Mouse (Mus musculus) heart, embryonic 10.5 days (tissue): ENCODE results near the gene Gad1. TPM values are rescaled to one million over a fixed set of nuclear protein-coding genes. Genes with fewer than 3 reads are reported as not detected.
A peak's percentile ranks its signal among the peaks of the same experiment; 100 is the strongest.

Source experiments
- DNase-seq: peaks from one replicate; pipeline ENCODE4 v3.0.0-alpha.2; 2017; ENCODE audit warnings: low spot score
- H3K27ac ChIP-seq: fragments of 300-500 bp; sonication (generic); 2 replicates; pipeline ENCODE4 v1.5.1; 2016; ENCODE audit warnings: mild to moderate bottlenecking
- H3K27me3 ChIP-seq: fragments of 300-500 bp; sonication (generic); 2 replicates; pipeline ENCODE4 v1.6.1; 2016; ENCODE audit warnings: mild to moderate bottlenecking; ENCODE audit not compliant: poor library complexity, insufficient read depth, severe bottlenecking
- H3K36me3 ChIP-seq: fragments of 300-500 bp; sonication (generic); 2 replicates; pipeline ENCODE4 v1.6.1; 2016; ENCODE audit warnings: mild to moderate bottlenecking, moderate library complexity
- H3K4me1 ChIP-seq: fragments of 300-500 bp; sonication (generic); 2 replicates; pipeline ENCODE4 v1.6.1; 2016; ENCODE audit warnings: mild to moderate bottlenecking
- H3K4me3 ChIP-seq: fragments of 300-500 bp; sonication (generic); 2 replicates; pipeline ENCODE4 v1.5.1; 2016; ENCODE audit warnings: mild to moderate bottlenecking, moderate library complexity
- H3K9me3 ChIP-seq: fragments of 300-500 bp; sonication (generic); 2 replicates; pipeline ENCODE4 v1.6.1; 2016; ENCODE audit warnings: mild to moderate bottlenecking, moderate library complexity
- WGBS: fragments of 180-500 bp; shearing (Covaris S2); methylation state at CpG from one replicate; pipeline ENCODE4 v1.1.7; 2016; 5-methylcytosine and 5-hydroxymethylcytosine counted together
- polyA plus RNA-seq: library from polyadenylated mRNA; unstranded; fragments of >200 nt; fragmentation: Nextera tagmentation; extraction: Ambion mirVana; gene quantifications from 2 replicates; pipeline ENCODE4 v1.2.1, GENCODE M21; 2016

Gad1 gene
- polyA plus RNA-seq, 1 experiment from 2014 or later: 0.15 TPM

DNA sequence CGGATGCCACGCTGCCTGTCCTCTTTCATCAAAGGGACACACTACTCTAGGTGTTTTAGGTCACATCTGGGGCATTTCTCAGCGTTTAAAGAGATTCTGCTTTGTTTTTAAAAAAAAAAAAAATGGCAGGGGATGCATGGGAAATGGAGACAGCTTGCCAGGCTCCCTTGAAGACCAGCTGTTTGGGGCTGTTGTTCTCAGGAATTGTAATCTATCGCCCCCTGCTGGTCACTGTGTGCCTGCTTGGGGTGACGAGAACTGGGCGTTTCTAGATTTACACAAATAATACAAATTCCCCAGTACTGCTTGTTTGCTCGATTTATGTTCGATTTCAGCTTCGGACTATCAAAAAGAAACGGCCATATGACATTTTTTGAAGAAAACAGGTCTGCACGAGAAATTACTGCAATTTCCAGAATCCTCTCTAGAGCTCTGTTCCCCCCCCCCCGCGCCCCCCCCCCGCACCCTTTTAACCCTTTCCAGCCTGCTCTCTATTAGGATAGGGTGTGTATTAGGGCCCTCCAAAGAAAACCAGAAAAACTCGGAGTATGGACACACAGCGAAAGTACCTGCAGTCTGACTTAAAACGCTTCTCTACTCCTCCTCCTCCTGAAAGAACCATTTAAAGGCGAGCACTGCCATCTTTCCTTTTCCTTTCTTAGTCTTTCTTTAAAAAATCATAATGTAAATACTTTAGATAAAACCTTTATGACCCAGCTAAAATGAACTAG, 5.4 kb downstream of the Gad1 start:
- H3K27me3 ChIP-seq: peaks cover 55% of the 10 kb centered on the region
- WGBS: 6% methylated on average over 18 of the region's 18 CpGs
- H3K36me3 ChIP-seq: no peaks in the 10 kb centered on the region
- no peaks in the 10 kb centered on the region for H3K9me3 ChIP-seq
- H3K4me1 ChIP-seq: peaks cover 29% of the 10 kb centered on the region
- no peak overlapping the region for H3K4me3 ChIP-seq
- peak; percentile 85 for DNase-seq
- no peak overlapping the region for H3K27ac ChIP-seq

DNA sequence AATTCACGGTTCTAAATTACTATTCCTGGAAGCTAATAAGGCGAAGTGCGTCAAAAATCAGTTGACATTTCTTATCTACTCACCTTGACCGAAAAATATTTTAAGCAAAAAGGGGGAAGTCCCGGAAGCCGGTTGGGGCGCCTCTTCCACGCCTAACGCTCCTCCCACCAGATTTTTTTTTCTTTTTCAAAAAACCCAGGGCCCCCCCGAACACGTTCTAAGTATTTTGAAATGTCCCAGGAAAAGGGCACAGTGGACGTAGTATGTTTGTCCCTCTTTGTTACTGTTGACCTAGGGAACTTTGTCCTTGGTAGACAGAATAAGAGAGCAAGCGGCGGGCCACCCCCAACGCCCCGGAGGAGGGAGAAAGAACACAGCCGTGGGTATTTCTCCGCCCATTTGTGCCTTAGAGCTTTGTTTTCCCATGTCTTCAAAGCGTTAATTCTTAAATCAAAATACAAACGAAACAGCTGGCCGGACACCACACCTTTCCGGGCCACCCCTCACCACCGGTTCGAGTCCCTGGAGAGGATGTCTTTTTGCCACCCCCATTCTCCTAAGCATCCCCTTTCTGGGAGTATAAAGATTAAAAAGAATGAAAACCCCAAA, 6.1 kb downstream of the Gad1 start:
- Histone ChIP-seq H3K4me3 (no peak overlapping the region), H3K4me1 (peaks cover 35% of the 10 kb centered on the region), H3K27me3 (peaks cover 62% of the 10 kb centered on the region), H3K9me3 (no peaks in the 10 kb centered on the region), H3K36me3 (no peaks in the 10 kb centered on the region), H3K27ac (no peak overlapping the region)
- no peak for DNase-seq
- WGBS: 13% methylated on average over 24 of the region's 24 CpGs

DNA sequence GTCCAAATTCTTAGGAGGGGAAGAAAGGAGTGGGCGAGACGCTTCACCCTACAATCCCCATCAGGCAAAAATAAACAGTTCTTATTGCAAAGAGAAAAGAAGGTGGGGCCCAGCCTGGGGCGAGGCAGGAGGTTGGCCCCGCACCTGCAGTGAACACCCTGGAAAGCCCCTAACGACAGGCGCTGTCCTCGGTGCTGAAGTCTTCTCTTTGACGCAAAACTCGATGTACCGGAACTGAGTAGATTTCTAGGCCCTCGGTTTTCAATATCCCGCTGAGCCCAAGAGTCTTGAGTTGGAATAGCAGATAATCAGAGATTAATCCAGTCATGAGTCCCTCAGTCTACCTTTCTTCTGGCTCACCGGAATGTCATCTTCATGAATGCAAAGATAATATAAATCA, 6.6 kb downstream of the Gad1 start:
- WGBS: 1% methylated on average over 13 of the region's 13 CpGs

DNA sequence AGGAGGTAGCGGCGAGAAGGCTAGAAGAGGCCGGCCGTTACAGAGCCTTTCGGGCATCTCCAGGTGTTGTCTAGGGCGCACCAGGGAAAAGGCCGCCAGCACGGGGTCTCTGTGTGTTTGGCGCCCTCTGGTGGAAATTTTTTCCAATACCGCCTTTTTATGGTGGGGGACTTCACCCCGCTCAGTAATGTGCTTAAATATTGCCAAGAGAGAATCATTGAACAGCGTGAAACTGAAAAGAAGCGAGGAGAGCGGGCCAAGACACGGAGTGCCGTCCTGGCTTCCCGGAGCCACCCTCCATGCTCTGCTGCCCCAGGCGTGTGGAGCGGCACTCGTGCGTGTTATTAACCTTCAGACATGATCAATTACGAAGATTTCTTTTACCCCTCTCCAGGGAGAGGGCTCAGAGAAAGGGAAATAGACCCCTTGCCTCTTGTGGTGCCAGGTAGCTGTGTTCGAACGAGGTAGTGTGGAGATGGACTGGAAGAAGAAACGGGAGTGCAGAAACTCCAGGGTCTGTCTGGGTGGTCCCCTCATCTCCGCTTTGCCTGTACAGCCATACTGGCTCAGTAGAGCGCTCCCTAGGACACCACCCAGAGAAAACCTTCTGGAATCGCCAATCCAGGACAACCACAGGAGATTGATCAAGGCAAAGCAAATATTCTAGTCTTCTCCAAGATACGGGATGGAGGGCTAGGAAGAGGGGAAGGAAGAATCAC, 8.4 kb downstream of the Gad1 start:
- under 1% methylated on average over 29 of the region's 29 CpGs for WGBS
- H3K4me3 ChIP-seq: peak overlapping the region; percentile 53; the same call in 1 of the 2 replicates
- peaks cover 52% of the 10 kb centered on the region for H3K4me1 ChIP-seq

More for the DNA sequence above, 6.6 kb downstream of the Gad1 start:
- peaks cover 40% of the 10 kb centered on the region for H3K4me1 ChIP-seq
- H3K27me3 ChIP-seq: peaks cover 67% of the 10 kb centered on the region
- H3K27ac ChIP-seq: no peak overlapping the region
- DNase-seq: peak; percentile 80
- no peaks in the 10 kb centered on the region for H3K36me3 ChIP-seq
- no peak overlapping the region for H3K4me3 ChIP-seq
- H3K9me3 ChIP-seq: no peaks in the 10 kb centered on the region

DNA sequence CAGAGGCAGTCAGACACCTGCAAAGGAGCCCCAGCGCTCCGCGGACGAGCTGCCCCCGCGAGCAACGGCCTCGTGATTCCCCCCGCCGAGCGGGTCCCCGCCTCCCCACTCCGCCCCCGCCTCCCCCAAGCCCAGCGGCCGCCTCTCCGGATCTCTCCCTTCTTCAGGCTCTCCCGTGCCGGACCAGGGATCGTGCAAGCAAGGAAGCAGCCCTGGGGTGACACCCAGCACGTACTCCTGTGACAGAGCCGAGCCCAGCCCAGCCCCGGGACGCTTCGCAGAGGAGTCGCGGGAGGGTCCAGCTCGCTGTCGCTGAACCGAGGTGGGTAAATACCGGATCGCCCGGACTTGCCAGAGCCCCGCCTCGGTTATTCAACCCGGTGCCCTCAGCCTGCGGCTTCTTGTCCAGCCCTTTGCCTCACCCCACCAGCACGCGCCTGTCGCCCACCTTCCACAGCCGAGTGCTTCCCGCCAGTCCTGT, 9.2 kb downstream of the Gad1 start:
- WGBS: under 1% methylated on average over 41 of the region's 42 CpGs
- no peak overlapping the region for H3K27ac ChIP-seq
- H3K4me1 ChIP-seq: peaks cover 60% of the 10 kb centered on the region
- H3K36me3 ChIP-seq: no peaks in the 10 kb centered on the region
- no peak for DNase-seq
- H3K9me3 ChIP-seq: no peaks in the 10 kb centered on the region
- peaks cover 87% of the 10 kb centered on the region for H3K27me3 ChIP-seq
- peak overlapping the region; percentile 53 for H3K4me3 ChIP-seq

More for the DNA sequence above, 8.4 kb downstream of the Gad1 start:
- H3K36me3 ChIP-seq: no peaks in the 10 kb centered on the region
- peaks cover 83% of the 10 kb centered on the region for H3K27me3 ChIP-seq
- no peaks in the 10 kb centered on the region for H3K9me3 ChIP-seq
- peak; percentile 80 for DNase-seq
- H3K27ac ChIP-seq: no peak overlapping the region

DNA sequence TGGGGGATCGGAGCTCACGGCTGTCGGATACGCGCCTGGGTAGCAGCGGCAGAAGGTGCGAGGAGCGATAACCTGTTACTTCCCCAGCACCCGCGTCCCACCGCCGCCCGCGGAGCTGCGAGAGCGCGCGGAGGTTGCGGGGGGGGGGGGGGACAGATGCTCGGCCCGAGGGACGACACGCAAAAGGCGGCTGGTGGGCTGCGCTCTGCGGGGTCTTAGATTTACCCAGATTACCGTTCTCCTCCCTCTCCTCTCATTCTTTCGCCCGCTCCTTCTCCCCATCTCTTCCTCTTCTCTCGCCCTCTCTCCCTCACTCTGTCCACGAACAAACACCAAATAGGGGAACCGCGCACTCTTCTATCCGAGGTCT, 9.7 kb downstream of the Gad1 start:
- H3K4me3 ChIP-seq: peak overlapping the region; percentile 53
- peaks cover 92% of the 10 kb centered on the region for H3K27me3 ChIP-seq
- peaks cover 66% of the 10 kb centered on the region for H3K4me1 ChIP-seq

DNA sequence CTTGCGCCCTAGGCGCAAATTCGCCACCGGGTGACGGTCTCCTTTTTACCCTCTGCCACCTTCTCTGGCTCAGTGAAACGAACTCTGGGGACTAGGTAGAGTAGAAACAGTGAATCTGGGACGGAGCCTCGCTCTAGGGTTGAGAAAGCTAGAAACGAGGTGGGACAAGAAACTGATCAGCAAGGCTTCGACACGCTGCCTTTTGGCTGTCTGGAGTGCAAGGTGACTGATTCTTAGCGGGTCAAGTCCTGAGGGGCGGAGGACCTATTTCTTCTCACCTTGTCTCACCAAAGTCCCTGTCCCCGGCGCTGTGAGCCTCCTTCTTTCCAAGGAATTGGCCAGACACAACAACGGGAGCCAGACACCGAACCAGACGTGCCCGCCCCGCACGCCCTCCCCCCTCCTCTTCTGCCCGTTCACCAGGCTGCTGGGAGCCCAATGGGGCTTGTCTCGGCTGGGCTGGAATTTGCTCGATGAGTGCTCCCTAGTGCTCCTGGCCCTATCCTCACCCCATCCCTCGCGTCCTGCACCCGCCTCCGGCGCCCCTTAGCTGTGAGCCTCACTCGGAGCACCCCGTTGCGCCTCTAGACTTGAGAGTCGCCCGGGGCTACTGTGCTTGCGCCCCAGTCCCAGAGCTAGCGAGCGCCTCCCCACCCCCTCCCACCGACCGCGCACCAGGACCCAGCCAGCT, 10.3 kb downstream of the Gad1 start:
- Histone ChIP-seq H3K4me3 (peak overlapping the region; percentile 53), H3K27ac (no peak overlapping the region), H3K27me3 (peaks cover 98% of the 10 kb centered on the region), H3K4me1 (peaks cover 71% of the 10 kb centered on the region), H3K9me3 (no peaks in the 10 kb centered on the region), H3K36me3 (no peaks in the 10 kb centered on the region)
- WGBS: under 1% methylated on average over 38 of the region's 40 CpGs
- DNase-seq: no peak

More for the DNA sequence above, 9.7 kb downstream of the Gad1 start:
- under 1% methylated on average over 34 of the region's 34 CpGs for WGBS
- no peaks in the 10 kb centered on the region for H3K36me3 ChIP-seq
- H3K9me3 ChIP-seq: no peaks in the 10 kb centered on the region
- no peak overlapping the region for H3K27ac ChIP-seq
- DNase-seq: no peak

DNA sequence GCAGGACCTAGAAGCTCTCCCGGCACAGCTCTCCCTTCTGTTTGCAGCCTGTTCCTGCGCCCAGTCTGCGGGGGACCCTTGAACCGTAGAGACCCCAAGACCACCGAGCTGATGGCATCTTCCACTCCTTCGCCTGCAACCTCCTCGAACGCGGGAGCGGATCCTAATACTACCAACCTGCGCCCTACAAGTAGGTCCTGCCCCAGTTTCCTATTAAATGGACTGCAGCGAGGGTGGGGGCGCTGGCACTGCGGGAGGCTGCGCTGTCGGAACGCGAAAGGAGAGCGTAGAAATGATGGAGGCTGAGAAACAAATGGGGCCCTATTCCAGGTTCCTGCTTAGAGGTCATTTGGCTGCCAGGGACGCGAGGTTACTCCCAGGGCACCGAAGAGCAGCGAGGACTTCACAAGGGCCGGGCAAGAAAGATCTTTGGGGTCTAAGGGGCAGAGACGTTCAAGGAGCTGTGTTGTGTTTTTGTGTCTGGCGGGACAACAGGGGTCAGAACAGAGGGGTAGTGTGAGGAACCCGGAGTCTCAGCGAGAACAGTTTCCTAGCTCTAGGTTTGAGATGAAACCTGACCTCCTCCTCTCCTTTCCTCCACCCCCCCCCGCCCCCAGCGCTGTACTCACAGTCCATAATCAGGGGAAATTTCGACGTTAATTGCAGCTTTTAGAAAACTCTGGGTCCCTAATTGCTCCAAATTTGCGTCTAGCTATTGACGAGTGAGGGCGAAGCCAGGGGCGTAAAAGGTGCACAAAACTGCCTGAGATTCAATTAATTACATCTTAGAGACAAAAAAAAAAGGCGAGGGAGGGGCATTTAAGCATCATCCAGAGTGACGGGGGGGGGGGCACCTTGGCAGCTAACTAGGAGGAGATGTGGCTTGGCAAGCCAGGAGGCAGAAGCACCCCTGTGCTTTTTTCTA, 11.1 kb downstream of the Gad1 start:
- Histone ChIP-seq H3K36me3 (no peaks in the 10 kb centered on the region), H3K4me3 (peak overlapping the region; percentile 53), H3K27ac (no peak overlapping the region), H3K4me1 (peaks cover 79% of the 10 kb centered on the region), H3K27me3 (peaks cover 100% of the 10 kb centered on the region), H3K9me3 (no peaks in the 10 kb centered on the region)
- DNase-seq: no peak
- 1% methylated on average over 38 of the region's 38 CpGs for WGBS

DNA sequence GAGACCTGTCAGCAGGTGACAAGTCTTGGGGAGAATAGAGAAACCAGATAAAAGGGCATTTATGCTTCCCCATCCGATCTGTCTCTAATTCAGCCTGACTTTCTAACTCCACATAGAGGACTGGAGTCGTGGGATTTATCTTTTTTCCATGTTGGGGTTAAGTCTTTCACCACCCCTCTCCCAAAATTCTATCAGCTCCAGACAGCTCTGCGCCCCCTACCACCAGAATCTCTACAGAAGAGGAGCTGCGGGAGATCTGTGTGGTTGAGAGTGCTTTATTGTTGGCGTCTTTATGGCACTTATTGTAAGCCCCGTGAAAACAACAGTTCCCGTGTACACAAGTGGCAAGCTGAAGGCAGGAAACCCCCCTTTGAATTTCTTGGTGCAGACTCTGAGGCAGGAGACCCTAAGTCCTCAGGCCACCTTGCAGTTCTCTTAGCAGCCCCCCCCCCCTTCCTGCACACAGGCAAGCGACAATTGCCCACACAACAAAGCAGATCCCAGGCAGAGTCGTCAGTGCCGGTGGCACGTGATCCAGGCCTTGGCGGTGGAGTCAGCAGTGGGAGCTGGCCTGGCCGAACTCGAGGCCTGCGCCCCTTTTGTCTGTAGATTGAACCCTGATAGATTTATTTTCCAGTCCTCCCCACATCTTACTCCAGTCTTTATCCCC, 11.9 kb downstream of the Gad1 start:
- H3K4me1 ChIP-seq: peaks cover 81% of the 10 kb centered on the region
- H3K36me3 ChIP-seq: no peaks in the 10 kb centered on the region
- WGBS: 6% methylated on average over 15 of the region's 15 CpGs
- H3K27ac ChIP-seq: no peak overlapping the region
- peaks cover 100% of the 10 kb centered on the region for H3K27me3 ChIP-seq
- H3K9me3 ChIP-seq: no peaks in the 10 kb centered on the region
- no peak for DNase-seq
- H3K4me3 ChIP-seq: no peak overlapping the region

DNA sequence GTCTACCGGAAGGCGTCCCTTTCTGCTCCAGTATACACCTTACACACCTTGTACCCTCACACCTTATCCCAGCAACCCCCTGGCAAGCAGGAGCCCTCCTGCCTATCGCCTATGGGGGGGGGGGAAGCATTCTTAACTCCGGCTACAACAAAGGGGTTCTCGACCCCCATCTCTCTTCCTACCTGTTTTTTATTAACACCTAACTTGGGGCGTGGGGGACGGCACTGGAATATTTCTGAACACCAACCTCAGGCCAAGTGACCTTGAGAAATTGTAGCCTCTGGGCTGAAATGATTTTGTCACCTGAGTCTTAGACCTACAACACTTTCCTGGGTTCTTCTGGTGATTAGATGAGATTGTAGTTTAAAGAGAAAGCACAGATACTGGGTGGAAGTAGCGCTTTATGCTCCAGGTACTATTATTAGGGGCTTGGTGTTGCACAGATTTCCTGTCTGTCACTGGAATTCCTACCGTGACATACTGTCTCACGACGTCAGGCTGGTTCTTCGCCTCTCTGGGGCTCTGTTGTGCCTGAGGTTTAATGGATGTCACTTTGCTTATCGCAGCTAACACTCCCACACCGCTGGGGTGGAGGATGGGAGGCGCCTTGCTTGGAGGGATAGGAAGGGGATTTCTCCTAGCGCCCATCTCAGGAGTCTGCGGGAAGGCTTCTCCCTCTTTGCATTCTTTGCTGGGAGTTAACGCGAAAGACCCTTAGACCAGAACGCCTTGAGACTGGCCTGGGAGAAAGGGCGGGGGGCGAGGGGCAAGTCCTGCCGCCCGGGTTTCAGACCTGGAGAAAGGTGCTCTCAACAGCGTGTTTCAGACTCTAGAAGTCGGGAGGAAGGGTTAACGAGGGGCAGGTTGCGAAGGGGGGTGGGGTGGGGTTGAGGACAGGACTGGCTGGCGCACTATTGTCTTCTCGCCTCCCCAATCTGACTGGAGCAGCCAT, 13.1 kb downstream of the Gad1 start:
- no peak for DNase-seq
- peak overlapping the region; percentile 56 for H3K4me3 ChIP-seq
- WGBS: 2% methylated on average over 30 of the region's 30 CpGs
- no peak overlapping the region for H3K27ac ChIP-seq
- peaks cover 80% of the 10 kb centered on the region for H3K4me1 ChIP-seq
- H3K36me3 ChIP-seq: no peaks in the 10 kb centered on the region
- no peaks in the 10 kb centered on the region for H3K9me3 ChIP-seq
- H3K27me3 ChIP-seq: peaks cover 100% of the 10 kb centered on the region

DNA sequence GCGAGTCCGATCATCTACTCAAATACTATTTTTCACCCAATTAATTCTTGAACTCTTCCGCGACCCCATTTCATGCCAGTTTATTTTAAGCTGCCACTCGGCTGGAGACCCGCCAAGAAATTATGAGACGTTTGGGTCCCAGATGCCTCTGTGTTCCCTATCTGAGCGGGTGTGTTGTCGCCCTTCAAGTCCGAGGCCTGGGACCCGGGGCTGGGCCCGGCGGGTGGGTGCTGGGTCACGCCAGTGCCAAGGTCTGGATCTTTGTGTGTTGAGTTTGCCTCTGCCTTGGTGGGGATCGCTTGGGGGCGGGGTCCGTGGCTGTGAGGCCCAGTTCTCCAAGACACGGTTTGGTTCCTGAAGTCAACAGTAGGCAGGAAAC, 13.7 kb downstream of the Gad1 start:
- Histone ChIP-seq H3K27ac (no peak overlapping the region), H3K36me3 (no peaks in the 10 kb centered on the region), H3K9me3 (no peaks in the 10 kb centered on the region), H3K4me3 (peak overlapping the region; percentile 56), H3K27me3 (peaks cover 100% of the 10 kb centered on the region), H3K4me1 (peaks cover 73% of the 10 kb centered on the region)
- no peak for DNase-seq
- 3% methylated on average over 18 of the region's 18 CpGs for WGBS
